Mouse (Mus musculus) MN1 (cell line): Measurements from ENCODE around the gene Stk33.
"Not testable (repeated sequence)": the region's sequence is repeated elsewhere in the genome, so short reads cannot be mapped to it uniquely, and the experiment has no call there.

ENCODE experiments used
- DNase-seq: peaks from one replicate; pipeline ENCODE4 v3.0.0-alpha.2; 2016; ENCODE audit warnings: low spot score

Gene Stk33

DNA sequence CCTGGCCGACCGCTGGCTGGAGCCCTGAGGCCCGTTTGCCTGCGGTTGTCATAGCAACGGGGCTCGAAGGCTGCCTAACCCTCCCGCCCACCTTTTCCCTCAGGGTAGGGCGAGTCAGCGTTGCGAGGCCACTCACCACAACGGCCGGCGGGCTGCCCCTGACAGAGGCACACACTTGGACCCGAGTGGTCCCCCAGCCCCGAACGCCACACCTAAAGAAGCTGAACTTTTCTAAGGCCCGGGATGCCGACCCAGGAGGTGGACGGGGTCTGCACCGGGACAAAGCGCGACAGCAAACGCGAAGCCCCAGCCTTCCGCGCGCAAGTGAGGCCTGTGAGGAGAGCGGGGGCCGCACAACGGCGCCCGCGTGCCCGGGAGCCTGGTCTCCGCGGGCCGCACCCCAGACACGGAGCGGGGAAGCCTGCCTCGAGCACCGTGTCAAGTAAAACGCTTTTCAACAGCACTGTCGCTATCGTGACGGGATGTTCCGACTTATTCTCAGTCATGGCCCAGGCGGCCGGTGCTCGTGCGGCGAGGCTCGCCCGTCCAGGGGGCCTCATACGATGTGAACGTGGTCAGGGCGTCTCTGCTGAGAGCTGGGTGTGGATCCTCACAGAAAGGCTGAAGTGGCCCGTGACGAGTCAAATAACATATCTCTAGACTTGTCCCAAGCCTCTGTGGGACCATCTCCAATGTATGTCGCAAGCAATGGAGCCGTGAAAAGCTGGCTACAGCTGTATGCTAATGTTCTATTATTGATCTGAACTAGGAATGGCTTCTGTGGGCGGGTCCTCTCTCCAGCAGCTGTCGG, at the start of gene Stk33:
Gene Stk33 (minus strand): TSS at position 301 of the 811 bp plus-strand sequence.
- DNase-seq: peak; percentile 81

DNA sequence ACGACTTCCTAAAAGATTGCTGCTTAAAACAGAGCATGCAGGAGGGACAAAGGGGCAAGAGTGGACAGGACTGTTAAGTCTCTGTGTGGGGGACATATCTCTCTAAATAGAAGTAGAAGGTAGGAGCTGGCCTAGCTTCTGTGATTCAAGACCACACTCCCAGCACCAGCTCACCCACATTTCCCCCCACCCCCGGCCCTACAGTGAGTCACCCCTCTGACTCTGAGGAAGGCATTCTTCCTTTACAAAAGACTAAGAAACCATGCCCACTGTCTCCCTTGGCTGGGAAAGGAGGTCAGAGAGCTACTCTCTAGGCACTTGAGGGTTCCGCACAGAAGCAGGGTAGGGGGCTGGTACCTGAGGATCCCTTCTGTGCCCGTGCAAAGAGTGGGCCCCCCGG, 45.3 kb upstream of the Stk33 start:
- DNase-seq: no peak

DNA sequence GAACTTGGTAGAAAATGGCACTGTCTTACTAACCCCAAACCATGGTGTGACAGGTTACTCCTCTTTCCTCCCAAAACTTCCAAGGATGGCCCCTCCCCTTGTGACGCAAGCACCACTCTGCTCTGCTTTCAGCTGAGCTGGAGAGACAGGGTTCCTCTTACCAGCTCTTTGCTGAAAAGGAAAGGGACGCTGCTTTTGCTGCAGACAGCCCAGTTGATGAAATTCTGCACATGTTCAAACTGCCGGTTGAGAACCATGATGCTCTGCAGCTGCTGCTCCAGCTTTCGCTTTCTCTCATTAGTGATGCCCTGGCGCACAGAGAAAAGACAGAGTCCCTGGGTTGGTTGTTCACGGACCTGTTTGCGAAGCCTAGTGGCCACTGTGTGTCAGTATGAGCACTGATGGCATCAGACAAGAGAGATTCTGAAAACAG, 41.9 kb upstream of the Stk33 start:
- DNase-seq: no peak

DNA sequence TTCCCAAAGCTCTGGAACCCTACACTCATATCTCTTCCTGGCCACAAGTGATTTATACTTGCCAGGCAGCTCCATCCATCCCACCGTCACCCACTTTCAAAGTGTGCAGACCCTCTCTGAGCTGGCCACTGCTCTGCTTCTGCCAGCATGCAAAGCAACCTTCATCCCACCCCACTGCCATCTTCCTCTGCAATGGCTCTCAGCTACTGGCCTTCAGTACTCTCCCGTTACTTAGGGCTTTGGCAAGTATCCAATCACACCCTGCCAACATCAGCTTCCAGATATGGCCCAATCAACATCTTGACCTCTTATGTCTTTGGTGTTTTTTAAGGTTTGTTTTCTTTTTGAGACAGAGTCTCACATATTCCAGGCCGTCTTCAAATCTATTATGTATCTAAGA, 39.0 kb upstream of the Stk33 start:
- no peak for DNase-seq

DNA sequence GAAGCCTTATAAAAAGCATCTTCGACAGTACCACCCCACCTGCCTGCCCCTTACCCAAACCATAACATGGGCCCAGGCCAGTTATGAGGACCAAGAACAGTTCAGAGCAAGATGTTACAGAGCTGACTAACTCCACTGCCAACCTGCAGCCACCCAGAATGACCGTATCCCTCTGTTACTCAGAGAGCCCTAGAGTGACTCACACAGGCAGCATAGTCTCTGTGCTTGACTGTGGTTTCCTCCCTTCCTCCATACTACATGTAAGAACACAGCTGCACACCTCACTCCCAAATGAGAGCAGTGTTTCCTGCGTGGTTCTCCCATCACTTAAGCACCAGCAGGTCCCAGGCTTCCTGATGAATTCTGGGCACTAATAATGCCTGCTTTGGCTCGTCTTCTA, 31.8 kb upstream of the Stk33 start:
- DNase-seq: no peak

DNA sequence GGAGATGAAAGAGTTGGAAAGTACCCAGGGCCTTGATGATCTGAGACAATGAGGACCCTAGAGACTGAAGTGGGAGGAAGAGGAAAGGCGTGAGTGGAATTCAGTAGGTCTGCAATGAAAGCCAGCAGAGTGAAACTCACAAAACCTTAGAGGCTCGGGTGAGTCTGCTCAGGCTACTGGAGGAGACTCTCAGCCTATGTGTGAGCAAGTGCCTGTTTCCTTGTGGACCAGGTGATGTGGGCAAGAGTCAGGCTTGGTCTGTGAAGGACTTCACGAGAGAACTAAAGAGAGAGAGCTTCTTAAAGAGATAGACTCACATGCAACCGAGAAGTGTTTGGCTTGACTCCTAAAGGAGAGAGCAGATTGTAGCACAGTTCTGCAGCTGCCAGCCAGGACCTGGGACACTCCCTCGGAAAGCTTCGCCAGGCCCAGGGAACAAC, 29.4 kb upstream of the Stk33 start:
- no peak for DNase-seq

DNA sequence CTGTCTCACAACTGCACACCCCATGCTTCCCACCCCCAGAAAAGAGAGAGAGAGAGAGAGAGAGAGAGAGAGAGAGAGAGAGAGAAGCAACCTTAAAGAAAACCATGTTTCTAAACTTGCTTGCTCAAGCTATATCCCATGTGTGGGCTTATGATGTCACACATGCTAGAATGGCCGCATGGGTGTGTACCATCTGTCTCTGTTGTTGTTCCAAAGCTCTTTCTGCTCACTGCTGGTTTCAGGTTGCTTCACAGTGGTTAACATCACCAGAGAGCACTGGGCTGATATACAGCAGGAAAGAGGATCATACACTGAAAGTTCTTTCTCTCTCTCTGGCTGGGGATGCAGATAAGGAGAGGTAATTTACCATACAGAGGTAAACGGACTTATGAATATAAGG, 28.7 kb upstream of the Stk33 start:
- DNase-seq: no peak

DNA sequence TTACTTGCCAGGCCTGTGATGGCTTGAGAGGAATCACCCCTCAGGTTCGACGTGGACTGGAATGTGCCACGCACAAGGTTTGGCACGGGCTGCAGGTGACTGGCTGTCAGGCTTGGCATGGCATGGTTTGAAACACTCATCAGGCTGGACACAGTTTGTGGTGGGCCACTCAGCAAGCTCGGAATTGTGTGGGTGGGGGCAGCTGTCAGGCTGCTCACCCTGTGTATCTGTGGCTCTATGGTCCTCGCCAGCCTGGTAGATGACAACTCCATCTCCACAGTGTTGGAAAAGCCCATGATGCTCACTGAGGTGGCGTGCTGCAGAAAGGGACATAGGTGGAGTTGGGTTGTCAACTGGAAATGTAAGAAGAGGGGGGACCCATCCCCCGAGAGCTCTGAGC, 21.8 kb upstream of the Stk33 start:
- no peak for DNase-seq

DNA sequence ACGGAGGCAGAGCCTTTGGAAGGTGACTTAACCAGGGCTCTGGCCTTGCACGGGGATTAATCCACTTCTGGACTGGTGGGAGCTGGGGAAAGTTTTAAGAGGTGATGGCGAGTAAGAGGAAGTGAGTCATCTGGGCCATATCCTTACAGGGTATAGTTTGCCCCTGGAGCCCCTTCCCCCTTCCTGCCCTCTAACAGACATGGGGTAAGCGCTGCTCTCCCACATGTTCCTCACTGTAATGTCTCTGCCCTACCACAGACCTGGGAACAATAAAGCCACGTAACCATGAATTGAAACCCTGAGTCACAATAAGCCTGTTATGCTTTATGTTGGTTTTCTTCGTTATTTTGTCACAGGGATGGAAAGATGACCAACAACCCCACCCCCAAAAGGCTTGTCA, 17.7 kb upstream of the Stk33 start:
- DNase-seq: no peak

DNA sequence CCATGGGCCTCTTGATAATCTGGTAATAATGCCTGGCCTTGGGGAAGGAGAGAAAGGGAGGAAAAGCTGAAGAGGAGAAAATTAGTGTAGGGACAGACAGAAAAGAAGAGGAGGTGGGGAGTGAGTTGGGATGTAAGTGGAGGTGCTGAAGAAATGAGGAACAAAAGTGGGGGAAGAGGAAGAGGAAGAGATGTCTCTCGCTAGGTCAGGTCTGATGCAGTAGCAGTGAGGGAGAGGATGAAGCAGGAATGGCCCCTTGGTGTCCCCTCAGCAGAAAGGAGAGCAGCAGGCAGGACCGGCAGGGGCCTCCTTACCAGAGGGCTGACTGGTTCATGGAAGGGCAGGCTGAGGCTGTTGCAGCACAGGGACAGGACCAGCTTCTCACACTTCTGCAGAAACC, 16.9 kb upstream of the Stk33 start:
- DNase-seq: no peak

DNA sequence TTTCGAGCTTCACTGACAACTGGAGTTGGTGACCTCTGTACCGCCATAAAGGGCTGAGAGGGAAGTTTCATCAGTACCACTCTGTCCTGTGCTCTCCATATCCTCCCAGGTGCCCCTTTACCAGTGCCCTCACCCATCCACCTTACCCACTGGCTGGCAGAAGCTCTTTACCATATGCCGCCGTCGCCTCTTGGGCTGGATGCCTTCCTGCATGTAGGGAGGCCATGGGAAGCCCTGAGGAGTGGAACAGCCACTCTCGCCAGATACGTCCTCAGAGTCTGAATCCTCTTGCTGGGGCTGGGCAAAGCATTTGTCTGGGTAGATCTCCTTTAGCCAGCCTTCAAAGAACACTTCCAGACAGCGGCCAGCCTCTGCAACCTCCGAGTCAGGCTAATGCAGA, 16.0 kb upstream of the Stk33 start:
- no peak for DNase-seq

DNA sequence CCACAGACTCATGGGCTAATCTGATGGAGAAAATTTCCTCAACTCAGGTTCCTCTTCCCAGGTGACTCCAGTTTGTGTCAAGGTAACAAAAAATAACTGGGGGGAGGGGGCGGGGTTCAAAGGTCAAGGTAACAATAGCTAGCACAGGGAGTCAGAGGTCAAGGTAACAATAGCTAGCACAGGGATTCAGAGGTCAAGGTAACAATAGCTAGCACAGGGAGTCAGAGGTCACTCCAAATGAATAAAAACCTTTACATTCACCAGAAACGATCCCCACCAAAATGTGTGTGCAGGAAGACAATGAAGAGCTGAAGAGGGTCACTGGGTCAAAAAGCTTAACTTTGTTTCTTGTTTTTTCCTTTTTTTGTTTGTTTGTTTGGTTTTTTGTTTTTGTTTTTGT, 9.2 kb upstream of the Stk33 start:
- DNase-seq: no peak

DNA sequence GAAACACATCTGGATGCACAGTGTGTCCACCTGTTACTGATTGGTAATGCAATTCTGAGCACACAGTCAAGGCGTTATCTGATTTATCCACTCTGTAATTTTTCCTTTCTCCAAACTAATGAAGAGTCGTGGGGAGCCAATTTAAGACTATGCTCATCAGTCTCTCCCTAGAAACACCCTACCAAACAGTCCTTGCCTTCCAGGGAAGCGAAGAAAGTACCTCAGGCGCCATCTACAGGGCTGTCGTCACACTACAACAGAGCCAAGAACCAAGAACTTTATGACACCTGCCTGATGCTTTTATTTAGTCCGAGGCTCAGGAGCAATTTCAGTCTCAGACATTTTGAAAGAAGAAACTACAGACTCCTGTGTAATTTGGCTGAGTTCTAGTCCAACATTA, 6.1 kb upstream of the Stk33 start:
- peak; percentile 63 for DNase-seq

DNA sequence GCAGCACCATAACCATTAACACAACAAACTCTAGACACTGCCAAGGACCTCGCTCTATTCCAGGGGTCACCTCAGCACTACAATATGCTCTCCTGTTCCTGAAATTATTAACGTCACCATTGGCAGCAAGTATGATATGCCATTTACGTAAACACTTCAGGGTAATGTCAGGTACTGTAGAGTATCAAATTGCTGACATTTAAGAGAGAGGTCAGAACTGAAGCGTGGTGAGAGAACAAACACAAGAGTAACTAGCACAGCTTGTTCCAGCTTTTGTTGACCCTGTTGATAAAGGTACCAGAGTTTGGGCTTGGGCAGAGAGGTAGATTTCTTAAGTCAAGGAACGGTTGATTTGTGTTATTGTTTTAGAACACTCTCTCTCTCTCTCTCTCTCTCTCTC, 3.9 kb upstream of the Stk33 start:
- no peak for DNase-seq

DNA sequence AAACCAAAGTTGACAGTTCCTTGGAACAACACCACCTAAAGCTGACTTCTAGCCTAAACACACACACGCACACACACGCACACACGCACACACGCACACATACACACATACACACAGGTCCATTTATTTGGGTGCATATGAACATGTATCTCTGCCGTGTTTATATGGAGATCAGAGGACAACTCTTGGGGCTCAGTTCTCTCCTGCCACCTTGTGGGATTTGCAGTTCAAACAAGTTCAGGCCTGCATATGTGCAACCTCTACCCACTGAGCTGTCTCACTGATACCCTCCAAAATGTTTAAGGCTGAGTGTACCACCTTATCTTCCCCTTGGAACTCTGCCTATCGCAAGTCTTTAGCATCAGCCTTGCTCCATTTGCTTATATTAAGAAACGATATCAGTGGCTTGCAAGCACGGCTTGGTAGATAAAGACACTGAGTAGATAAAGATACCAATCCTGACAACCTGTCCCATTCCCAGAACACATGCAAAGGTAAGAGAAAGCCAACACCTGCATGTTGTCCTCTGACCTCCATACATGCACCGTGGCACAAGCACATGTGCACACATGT, 1.9 kb upstream of the Stk33 start:
- peak; percentile 31 for DNase-seq

DNA sequence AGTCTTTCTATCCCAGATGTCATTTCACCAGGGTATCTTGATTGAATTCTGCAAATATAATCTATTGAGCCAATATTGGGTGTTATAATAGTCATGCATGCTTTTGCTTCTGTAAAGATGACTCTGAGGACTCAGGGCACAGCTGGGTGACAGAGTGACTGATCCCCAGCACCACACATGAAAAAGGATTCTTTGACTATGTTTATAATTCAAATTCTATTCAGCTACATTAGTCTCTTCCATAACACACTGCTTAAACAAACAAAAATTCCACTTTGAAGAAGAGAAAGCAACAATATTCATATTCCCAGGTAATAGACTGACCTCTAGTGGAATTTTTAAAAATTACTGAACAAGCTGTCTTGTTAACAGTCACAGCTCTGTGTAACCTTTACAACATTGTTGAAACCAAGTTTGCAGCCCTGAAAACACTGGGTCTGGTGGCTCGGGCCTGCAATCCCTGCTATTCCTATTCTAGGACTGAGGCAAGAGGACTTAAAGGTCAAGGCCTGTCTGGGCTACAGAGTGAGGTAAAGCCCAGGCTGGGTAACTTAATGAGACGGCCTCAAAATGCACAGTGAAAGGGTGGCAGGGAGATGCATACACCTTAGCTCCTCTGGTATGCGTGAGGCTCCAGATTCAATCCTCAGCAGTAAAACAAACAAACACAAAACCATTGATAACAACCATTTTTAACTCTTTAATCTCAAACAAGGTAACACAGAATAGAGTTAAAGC, 14.3 kb downstream of the Stk33 start:
- peak; percentile 52 for DNase-seq

DNA sequence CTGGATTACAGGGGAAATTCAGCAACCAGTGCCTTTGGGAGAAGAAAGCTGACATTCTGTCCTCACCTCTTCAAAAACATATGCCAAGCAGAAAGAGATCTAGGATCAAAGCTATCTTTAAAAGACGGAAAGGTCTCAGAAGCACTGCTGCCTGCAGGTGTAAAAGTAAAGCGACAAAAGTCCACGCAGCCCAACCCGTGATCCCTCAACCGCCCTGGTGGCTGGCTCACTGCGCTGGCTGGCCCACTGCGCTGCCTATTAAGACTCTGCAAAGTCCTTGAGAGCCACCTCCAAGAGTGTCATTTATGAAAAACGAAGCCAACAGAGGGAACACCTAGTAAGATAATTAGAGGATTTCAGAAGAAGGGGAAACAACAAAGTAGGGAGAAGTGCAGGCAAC, 16.1 kb downstream of the Stk33 start:
- DNase-seq: no peak

DNA sequence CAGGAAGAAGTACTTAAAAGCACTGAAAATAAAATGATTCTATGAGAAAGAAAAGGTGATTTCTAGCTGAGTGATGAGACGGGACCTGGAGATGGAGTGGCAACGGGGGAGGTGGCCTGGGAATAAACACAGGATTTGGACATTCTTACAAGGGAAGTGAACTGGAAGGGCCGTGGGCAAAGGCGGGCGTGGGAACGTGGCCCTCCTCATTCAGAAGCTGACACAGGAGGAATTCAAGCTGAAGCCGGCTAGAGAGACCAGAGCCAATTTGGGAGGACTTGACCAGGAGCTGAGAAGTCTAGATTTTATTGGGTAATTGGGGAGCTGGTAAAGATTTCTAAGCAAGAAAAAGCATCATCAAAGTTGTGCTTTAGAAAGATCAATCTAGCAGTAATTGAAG, 33.4 kb downstream of the Stk33 start:
- DNase-seq: no peak

DNA sequence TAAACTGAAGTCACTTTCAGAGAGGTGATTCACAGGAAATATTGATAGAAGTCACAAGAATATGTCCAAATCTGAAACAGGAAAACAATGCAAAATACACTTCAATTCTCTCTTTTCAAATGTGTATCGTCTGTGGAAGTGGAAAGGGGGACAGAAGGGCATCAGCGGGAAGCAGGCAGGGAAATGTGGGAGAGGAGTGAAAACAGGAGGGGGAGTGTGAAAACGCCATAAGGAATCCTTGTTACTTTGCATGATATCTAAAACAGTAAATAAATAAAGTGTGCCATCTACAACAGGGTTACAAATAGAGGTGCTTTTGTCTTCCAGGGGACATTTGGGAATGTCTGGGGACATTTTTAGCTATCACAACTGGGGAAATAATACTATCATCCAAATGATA, 39.6 kb downstream of the Stk33 start:
- no peak for DNase-seq

DNA sequence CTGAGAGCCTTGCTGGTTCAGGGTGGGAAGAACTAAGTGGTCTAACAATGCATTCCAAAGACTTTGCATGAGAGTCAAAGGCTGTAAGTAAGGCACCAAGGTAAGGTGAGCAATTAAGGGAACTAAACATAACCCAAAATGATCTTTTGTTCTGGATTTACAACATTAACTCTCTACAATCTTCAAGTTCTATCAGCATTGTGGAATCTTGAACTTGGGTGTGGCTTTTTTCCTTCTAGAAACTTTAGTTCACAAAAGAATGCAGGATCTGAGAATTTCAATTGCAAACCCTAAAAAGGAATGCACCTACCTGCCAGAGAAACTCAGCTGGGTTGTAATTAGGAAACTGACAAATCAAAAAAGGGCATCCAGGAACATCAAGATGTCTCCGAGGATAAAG, 57.8 kb downstream of the Stk33 start:
- DNase-seq: no peak

DNA sequence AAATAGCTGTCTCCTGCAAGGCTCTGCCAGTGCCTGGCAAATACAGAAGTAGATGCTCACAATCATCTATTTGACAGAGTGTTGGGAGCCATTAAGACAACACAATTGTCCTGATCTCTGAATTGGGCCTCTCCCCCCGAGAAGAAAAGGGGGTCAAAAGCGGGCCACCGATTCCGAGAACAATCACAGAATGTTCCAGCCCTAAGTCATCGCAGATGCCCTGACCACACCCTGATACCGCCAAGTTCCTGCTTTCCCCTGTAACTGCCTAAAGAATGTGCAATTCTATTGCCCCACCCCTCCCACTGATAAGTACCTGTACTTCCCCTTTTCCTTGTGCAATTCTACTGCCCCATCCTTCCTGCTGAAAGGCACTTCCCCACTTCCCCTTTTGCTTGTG, 65.3 kb downstream of the Stk33 start:
- not testable (repeated sequence) for DNase-seq

DNA sequence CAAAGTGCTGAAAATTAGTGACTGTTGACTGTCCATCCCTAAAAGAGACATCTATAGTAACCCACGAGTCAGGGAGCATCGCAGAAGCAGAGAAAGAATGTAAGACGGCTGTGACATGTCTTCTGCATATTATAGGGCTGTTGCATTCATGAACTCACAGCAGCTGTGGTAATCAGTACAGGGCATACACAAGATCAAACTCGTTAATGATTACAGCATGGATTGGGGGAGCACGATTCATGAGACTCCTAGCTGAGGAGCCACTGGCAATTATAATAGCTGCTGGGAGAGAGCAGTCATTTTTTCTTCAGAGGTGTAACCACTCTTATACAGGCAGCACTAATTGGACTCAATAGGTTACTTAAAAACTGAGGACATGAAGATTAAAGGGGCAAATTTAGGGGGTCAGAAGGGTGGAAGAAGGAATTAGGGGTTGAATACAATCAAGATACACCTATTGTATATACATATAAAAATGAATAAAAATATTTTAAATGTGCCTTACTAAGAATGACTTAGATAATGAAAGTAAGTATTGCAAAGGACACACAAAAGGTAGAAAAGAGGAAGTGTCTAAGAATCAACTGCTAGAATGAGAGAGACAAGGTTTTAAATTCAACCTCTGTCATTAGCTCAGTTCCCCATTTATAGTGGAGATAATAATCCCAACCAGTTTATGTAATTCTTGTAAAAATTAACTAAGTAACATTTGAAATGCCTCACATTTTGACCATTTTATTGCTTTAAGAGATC, 80.3 kb downstream of the Stk33 start:
- DNase-seq: no peak

DNA sequence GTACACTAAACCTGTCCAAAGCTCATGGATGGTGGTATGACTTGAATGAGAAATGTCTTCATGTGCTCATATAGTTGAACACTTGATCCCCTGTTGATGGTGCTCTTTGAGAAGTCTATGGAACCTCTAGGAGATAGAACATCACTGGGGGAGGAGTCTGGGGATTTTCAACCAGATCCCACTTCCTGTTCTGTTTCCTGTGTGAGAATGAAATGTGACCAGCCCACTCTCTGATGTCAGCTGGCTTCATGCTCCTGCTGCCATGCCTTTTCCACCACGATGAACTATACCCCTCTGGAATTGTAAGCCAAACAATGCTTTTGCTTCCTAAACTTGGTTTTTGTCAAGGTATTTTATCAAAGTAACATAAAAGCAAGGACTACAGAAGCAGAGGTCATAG, 81.0 kb downstream of the Stk33 start:
- DNase-seq: no peak
